Mouse (Mus musculus): ENCODE data around the gene Hist2h3c1. TPM values are rescaled to one million over a fixed set of nuclear protein-coding genes. Genes with fewer than 3 reads are reported as not detected.
A peak's percentile ranks its signal among the peaks of the same experiment; 100 is the strongest.
"Not testable (repeated sequence)": the region's sequence is repeated elsewhere in the genome, so short reads cannot be mapped to it uniquely, and the experiment has no call there.

The Hist2h3c1 gene
- total RNA-seq (2021) = 1 to 10 TPM in 1 of 2 experiments, under 1 TPM in 1; 0.98 to 1.6 TPM
- long read RNA-seq, experiment 1, partial matches to known transcripts = 0 of 1 reads
- long read RNA-seq, experiment 1, other reads (novel, unspliced or antisense) = 0 of 1 reads
- long read RNA-seq, experiment 2, partial matches to known transcripts = 0 of 3 reads
- long read RNA-seq, experiment 2, other reads (novel, unspliced or antisense) = 0 of 3 reads

- DNase-seq (ENCODE audit: low spot score in 2 of 2) = not testable (repeated sequence)
Observed at GRCm38 (mm10) chr3:96246427-96246856, at the start of gene Hist2h3c1. Gene Hist2h3c1, plus strand, starts transcription at chr3:96246685.

GRCm38 (mm10) chr3:96197129-96197749 is 49.2 kb upstream of the Hist2h3c1 start:
- peak; percentile 38 to 64 for DNase-seq (ENCODE audit: low spot score in 2 of 2)

GRCm38 (mm10) chr3:96198181-96198580 is 48.3 kb upstream of the Hist2h3c1 start:
- DNase-seq (ENCODE audit: low spot score in 2 of 2) = no peak

GRCm38 (mm10) chr3:96198601-96199251 is 47.8 kb upstream of the Hist2h3c1 start:
- DNase-seq (ENCODE audit: low spot score in 2 of 2) = not testable (repeated sequence)

- no peak for DNase-seq (ENCODE audit: low spot score in 2 of 2)
Observed at GRCm38 (mm10) chr3:96199731-96200130, 46.8 kb upstream of the Hist2h3c1 start.

GRCm38 (mm10) chr3:96207819-96208218 is 38.7 kb upstream of the Hist2h3c1 start:
- no peak for DNase-seq (ENCODE audit: low spot score in 2 of 2)

- no peak for DNase-seq (ENCODE audit: low spot score in 2 of 2)
Observed at GRCm38 (mm10) chr3:96209242-96209641, 37.2 kb upstream of the Hist2h3c1 start.

- no peak for DNase-seq (ENCODE audit: low spot score in 2 of 2)
Observed at GRCm38 (mm10) chr3:96219191-96219641, 27.3 kb upstream of the Hist2h3c1 start.

- DNase-seq (ENCODE audit: low spot score in 2 of 2) = peak; percentile 48 to 54
Observed at GRCm38 (mm10) chr3:96219661-96220130, 26.8 kb upstream of the Hist2h3c1 start, which contains the start of the genes Bola1 and Hist2h2ab. Gene Bola1, minus strand, starts transcription at chr3:96219709. Gene Hist2h2ab, plus strand, starts transcription at chr3:96219865.

GRCm38 (mm10) chr3:96220131-96220764 is 26.2 kb upstream of the Hist2h3c1 start:
- DNase-seq (ENCODE audit: low spot score in 2 of 2) = peak in 1 of 2 experiments; percentile 24

- DNase-seq (ENCODE audit: low spot score in 2 of 2) = peak; percentile 54 to 75
Observed at GRCm38 (mm10) chr3:96220765-96221639, 25.5 kb upstream of the Hist2h3c1 start, which contains the start of the genes Hist2h2ac and Hist2h2be. Gene Hist2h2ac, minus strand, starts transcription at chr3:96220880. Gene Hist2h2be, plus strand, starts transcription at chr3:96221119.

GRCm38 (mm10) chr3:96221640-96222038 is 24.8 kb upstream of the Hist2h3c1 start:
- no peak for DNase-seq (ENCODE audit: low spot score in 2 of 2)

GRCm38 (mm10) chr3:96222774-96223173 is 23.7 kb upstream of the Hist2h3c1 start:
- DNase-seq (ENCODE audit: low spot score in 2 of 2) = no peak

GRCm38 (mm10) chr3:96225421-96225820 is 21.1 kb upstream of the Hist2h3c1 start:
- no peak for DNase-seq (ENCODE audit: low spot score in 2 of 2)

- no peak for DNase-seq (ENCODE audit: low spot score in 2 of 2)
Observed at GRCm38 (mm10) chr3:96226695-96227648, 19.5 kb upstream of the Hist2h3c1 start.

- DNase-seq (ENCODE audit: low spot score in 2 of 2) = no peak
Observed at GRCm38 (mm10) chr3:96228828-96229227, 17.7 kb upstream of the Hist2h3c1 start.

GRCm38 (mm10) chr3:96230404-96230803 is 16.1 kb upstream of the Hist2h3c1 start:
- DNase-seq (ENCODE audit: low spot score in 2 of 2) = no peak

GRCm38 (mm10) chr3:96230910-96231757 is 15.4 kb upstream of the Hist2h3c1 start:
- no peak for DNase-seq (ENCODE audit: low spot score in 2 of 2)

Measured in adrenal gland, postnatal 4 days (tissue).